Mouse (Mus musculus): ENCODE measurements around the gene Apoc1. TPM values are rescaled to one million over a fixed set of nuclear protein-coding genes. Genes with fewer than 3 reads are reported as not detected.

Apoc1 gene
- total RNA-seq, 2 experiments from 2014 or later: 5.8 to 8.7 TPM

DNA sequence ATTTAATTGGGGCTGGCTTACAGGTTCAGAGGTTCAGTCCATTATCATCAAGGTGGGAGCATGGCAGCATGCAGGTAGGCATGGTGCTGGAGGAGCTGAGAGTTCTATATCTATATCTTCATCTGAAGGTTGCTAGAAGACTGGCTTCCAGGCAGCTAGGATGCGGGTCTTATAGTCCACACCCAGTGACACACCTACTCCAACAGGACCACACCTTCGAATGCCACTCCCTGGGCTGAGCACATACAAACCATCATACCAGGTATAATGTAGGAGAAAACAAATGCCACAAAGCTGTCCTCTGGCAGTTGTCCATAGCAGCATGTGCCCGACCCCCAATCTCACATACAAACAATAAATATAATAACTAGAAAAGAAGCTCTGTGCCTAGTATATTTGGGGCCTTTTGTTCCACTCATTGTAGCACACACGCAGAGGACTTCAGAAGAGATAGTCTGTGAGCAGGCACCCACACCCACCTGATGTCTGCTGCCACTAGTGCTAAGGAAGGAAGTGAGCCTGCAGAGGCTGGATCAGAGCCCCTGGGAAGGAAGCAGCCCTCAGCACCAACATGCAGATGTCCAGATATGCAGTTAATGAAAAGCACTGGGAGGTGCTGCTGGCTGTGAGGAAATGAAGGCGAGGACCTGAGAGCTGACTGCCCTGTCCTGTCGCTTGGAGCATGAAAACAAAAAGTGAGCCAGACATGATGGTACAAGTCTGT, 41.2 kb downstream of the Apoc1 start:
- DNase-seq (ENCODE audit: low spot score in 2 of 2): no peak

- DNase-seq (ENCODE audit: low spot score in 2 of 2): no peak
Observed at GRCm38 (mm10) chr7:19641223-19641622, 51.2 kb downstream of the Apoc1 start.

Other genes starting within 250 kb of the Apoc1 start
- 10 to 100 TPM; 88.3 to 92.0 TPM for gene Mark4, start 233.8 kb downstream of the Apoc1 start, total RNA-seq (2021)
- under 1 TPM; 0.38 to 0.59 TPM for gene Exoc3l2, start 229.3 kb downstream of the Apoc1 start, total RNA-seq (2021)
- 1 to 10 TPM; 6.1 to 6.3 TPM for gene Bloc1s3, start 184.3 kb downstream of the Apoc1 start, total RNA-seq (2021)
- 10 to 100 TPM; 20.7 to 21.5 TPM for gene Trappc6a, start 184.3 kb downstream of the Apoc1 start, total RNA-seq (2021)
- gene Nkpd1, start 174.8 kb downstream of the Apoc1 start, total RNA-seq (2021): under 1 TPM; 0.56 to 0.57 TPM
- 100 to 1,000 TPM; 122 to 129 TPM for gene Ppp1r37, start 129.6 kb downstream of the Apoc1 start, total RNA-seq (2021)
- under 1 TPM; 0.74 to 0.89 TPM for gene Zfp296, start 115.4 kb downstream of the Apoc1 start, total RNA-seq (2021)
- 10 to 100 TPM; 44.4 to 45.6 TPM for gene Gemin7, start 115.1 kb downstream of the Apoc1 start, total RNA-seq (2021)
- 10 to 100 TPM; 79.5 to 81.8 TPM for gene Clasrp, start 88.2 kb downstream of the Apoc1 start, total RNA-seq (2021)
- gene Relb, start 63.2 kb downstream of the Apoc1 start, total RNA-seq (2021): 1 to 10 TPM; 9.1 to 9.7 TPM
- gene Clptm1, start 27.6 kb downstream of the Apoc1 start, total RNA-seq (2021): 100 to 1,000 TPM; 133 to 143 TPM
- gene Apoc2, start 14.7 kb downstream of the Apoc1 start, total RNA-seq (2021): not detected
- not detected for gene Gm44805, start 11.2 kb downstream of the Apoc1 start, total RNA-seq (2021)
- gene Apoc4, start 11.2 kb downstream of the Apoc1 start, total RNA-seq (2021): not detected
- 1,000 to 10,000 TPM; 2,690 to 2,764 TPM for gene Apoe, start 6.5 kb upstream of the Apoc1 start, total RNA-seq (2021)
- gene Tomm40, start 22.8 kb upstream of the Apoc1 start, total RNA-seq (2021): 100 to 1,000 TPM; 110 to 114 TPM
- gene Nectin2, start 57.8 kb upstream of the Apoc1 start, total RNA-seq (2021): 1 to 10 TPM; 5.0 to 5.1 TPM
- gene Bcam, start 78.4 kb upstream of the Apoc1 start, total RNA-seq (2021): 10 to 100 TPM; 12.4 to 12.9 TPM
- not detected for gene Cblc, start 104.1 kb upstream of the Apoc1 start, total RNA-seq (2021)
- 1 to 10 TPM in 1 of 2 experiments, under 1 TPM in 1; 0.27 to 1.1 TPM for gene Bcl3, start 130.1 kb upstream of the Apoc1 start, total RNA-seq (2021)
- 1 to 10 TPM; 1.2 to 2.3 TPM for gene Gm19345, start 159.3 kb upstream of the Apoc1 start, total RNA-seq (2021)
- not detected for gene Ceacam16, start 168.6 kb upstream of the Apoc1 start, total RNA-seq (2021)
- not detected for gene Ceacam19, start 195.3 kb upstream of the Apoc1 start, total RNA-seq (2021)
- gene Pvr, start 228.5 kb upstream of the Apoc1 start, total RNA-seq (2021): 10 to 100 TPM; 12.4 to 12.8 TPM